Mouse (Mus musculus): ENCODE results near the gene Gm42906. TPM values are rescaled to one million over a fixed set of nuclear protein-coding genes. Genes with fewer than 3 reads are reported as not detected.
A peak's percentile ranks its signal among the peaks of the same experiment; 100 is the strongest.

Gene Gm42906
- total RNA-seq, 2 experiments from 2014 or later, result not detected

- no peak for ATAC-seq (replicated peaks; ENCODE audit: poor library complexity, severe bottlenecking)
Observed at GRCm38 (mm10) chr5:151090996-151091395, 337.0 kb downstream of the Gm42906 start.

DNA sequence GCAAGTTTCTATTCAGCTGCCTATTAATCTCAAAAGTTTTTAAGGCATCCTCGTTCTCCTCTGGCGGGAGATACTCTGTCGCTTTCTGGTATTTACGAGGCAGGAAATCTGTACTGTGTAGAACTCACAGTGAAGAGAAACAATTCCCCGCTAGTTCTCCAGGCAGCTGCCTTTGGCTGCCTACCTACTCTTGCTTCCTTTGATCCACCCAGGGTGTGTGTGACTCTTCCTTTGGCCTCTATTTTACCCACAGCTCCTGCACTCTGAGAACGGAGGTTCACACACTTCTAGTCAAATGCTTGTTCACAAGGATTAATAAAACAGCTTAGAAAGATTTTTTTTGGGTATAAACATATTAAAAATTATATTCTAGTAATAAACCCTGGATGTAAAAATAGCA is 338.8 kb downstream of the Gm42906 start:
- ATAC-seq (replicated peaks; ENCODE audit: poor library complexity, severe bottlenecking), result no peak

- peak; percentile 35; the same call in 1 of the 2 replicates for ATAC-seq (replicated peaks; ENCODE audit: poor library complexity, severe bottlenecking)
Observed at GRCm38 (mm10) chr5:151086425-151087202, 341.3 kb downstream of the Gm42906 start.

DNA sequence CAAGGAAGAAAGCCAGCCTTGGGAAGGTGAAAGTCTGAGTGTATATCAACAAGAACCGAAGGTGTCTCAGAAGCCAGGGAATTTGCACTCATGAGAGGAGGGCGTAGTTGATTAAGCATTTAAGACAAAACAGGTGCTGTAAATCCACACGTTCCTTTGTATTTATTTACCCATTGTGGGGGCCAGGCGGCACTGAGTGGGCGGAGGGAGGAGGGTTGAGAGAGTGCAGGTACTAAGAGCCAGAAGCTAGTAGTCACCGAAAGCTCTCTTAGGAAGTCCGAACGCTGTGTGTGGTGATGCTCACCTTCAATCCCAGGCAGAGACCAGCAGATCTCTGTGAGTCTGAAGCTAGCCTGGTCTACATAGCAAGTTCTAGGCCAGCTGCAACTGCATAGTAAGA is 342.2 kb downstream of the Gm42906 start:
- no peak for ATAC-seq (replicated peaks; ENCODE audit: poor library complexity, severe bottlenecking)

DNA sequence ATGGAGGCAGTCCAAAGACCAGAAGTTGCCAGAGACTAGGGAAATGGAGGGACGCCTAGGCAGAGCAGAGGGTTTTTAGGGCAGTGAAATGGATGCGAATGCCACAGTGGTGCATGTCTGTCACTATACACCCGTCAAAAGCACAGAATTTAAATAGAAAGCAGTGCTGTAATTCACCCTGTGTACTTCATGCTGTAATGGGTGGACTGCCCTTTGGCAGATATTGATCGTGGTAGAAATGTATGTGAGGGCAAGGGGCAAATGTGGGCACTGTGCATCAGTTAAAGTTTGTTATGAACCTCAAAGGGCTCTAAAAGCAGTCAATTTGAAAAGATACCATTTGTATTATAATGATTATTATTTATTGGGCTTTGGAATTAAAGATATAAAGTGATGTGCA is 347.7 kb downstream of the Gm42906 start:
- no peak for ATAC-seq (replicated peaks; ENCODE audit: poor library complexity, severe bottlenecking)

DNA sequence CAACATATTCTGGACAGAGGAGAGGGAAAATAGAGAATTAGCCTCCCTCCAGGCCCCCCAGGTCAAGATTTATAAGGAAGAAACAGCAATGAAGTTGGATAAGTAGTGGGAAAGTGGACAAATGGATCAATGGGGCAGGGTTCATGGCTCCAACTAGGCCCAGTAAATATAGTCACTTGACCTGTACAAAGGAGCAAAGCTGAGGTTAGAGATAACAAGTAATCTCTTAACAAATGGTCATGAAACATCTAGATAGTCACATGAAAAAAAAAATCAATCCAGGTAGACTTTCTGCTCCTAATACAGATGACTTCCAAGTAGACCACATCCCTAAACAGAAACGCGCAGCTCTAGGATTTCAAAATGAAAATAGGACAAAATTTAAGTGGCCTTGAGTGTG is 350.0 kb downstream of the Gm42906 start:
- ATAC-seq (replicated peaks; ENCODE audit: poor library complexity, severe bottlenecking), result no peak

DNA sequence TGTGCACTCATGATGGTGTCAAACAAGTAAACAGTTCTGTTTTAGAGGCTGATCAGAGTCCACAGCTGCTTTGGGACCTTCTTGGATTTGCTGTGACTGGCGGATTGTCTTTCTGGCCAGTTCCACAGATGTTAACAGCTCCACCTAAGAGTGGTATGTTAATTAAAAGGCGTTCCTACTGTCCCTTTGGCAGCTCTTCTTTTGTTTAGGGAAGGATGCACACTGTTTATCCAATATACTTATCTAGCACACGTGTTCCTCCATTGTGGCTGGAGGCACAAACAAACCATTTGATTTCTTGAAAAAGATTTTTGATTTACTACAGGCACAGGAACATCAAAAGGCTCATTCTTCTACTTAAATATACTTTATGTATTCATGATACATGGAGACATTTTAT is 351.0 kb downstream of the Gm42906 start:
- ATAC-seq (replicated peaks; ENCODE audit: poor library complexity, severe bottlenecking), result no peak

DNA sequence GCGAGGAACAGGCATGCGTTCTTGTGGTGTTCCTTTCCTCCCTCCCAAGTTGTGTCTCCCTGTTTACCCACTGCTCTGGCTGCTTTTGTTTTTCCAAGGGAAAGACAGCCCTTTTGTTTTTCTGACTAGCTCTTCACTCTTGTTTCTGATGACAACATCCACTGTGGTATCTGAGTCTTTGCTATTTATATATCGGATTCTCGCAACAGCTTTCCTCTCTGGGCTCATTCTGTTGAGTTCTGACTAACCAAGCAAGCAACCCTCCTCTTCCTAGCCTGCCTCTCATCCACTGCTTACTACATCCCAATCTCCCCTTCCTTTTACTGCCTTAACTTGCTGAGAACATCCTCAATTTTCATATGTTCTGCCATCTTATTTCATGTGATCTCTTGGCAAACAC is 353.7 kb downstream of the Gm42906 start:
- no peak for ATAC-seq (replicated peaks; ENCODE audit: poor library complexity, severe bottlenecking)

DNA sequence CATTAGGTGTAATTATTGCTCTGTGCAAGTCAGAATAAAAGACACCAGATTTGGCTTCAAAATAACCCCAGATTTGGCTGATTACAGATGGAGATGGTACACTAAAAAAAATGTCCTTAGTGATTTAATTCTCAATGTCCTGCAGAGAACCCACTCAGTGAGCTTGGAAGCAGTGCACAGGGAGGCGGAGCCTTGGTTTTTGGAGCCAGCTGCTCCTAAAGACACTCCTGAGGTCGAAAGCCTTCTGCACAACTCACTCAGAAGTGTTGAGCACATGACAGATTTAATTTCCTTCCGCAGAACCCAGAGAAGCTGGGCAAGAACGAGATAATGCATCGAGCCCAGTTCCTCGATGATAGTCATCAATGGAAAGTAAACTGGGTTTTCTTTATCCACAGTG is 356.5 kb downstream of the Gm42906 start:
- ATAC-seq (replicated peaks; ENCODE audit: poor library complexity, severe bottlenecking), result no peak

GRCm38 (mm10) chr5:151070896-151071295 is 357.1 kb downstream of the Gm42906 start:
- ATAC-seq (replicated peaks; ENCODE audit: poor library complexity, severe bottlenecking), result no peak

GRCm38 (mm10) chr5:151069569-151069968 is 358.4 kb downstream of the Gm42906 start:
- no peak for ATAC-seq (replicated peaks; ENCODE audit: poor library complexity, severe bottlenecking)

DNA sequence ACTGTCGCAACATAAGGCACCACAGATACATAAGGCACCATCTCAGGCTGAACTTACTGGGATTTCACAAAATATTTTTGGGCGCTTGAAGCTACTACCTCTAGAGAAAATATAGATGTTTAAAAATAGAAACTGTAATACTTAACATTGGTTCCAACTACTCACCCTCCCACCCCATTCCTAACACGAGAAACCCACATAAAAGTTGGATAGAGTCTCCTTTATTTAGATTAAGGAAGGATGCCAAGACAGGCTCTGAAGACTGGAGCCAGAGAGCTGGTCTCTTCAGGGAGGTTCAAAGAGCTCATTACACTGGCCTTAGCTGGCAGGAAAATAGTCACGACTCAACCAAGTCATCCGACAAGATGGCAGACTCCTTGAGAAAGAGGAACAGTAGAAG is 361.9 kb downstream of the Gm42906 start:
- no peak for ATAC-seq (replicated peaks; ENCODE audit: poor library complexity, severe bottlenecking)

DNA sequence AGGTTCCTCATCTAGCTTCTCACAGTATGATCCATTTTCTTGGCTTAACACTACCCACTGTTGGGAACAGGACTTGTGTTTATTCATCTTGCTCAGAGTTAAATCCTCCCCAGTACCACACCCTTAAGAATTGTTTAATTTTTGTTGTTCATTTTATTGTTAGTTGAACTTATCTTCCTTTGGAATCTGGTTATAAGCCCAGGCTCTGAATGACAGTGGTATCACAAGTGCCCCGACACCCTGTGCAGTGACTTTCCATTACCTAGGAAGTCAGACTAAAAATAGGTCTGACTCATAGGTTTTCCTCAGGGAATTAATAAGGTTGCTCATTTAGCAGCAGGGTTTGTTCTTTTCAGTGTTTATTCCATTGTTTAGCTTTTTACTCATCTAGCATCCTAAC is 362.7 kb downstream of the Gm42906 start:
- no peak for ATAC-seq (replicated peaks; ENCODE audit: poor library complexity, severe bottlenecking)

DNA sequence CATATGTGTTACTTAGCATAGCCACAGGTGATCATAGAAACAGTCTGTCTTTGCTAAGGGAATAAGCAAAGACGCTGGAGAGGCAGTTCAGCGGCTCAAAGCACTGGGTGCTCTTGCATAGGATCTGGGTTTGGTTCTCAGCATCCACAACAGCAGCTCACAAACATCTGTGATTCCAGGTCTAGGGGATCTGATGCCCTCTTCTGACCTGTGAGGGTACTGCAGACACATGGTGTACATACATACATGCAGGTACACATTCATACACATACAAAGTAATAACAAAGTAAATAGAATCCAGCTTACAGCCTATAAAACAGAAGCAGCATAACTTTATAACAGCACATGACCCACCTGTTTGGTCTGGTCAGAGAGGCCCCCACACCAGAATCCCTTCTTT is 366.0 kb downstream of the Gm42906 start:
- ATAC-seq (replicated peaks; ENCODE audit: poor library complexity, severe bottlenecking), result no peak

DNA sequence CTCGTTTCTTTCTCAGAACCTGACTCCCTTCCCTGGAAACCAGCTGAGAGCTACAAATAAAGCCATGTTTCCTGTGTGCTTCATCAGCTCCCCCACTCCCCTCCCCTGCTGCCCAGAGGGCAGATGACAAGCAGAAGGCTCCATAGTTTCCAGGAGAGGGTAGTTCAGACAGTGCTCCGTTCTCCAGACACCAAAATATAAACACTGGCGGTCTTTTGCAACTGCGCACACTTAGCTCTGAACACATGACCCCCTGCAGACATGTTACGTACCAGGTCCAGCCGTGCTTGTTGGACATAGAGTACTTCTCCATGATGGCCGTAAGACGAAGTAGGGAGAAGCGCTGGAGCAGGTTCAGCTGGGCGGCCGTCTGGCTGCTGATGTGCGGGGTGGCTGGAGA is 367.5 kb downstream of the Gm42906 start:
- no peak for ATAC-seq (replicated peaks; ENCODE audit: poor library complexity, severe bottlenecking)

- ATAC-seq (replicated peaks; ENCODE audit: poor library complexity, severe bottlenecking), result no peak
Observed at GRCm38 (mm10) chr5:151059772-151060171, 368.2 kb downstream of the Gm42906 start.

GRCm38 (mm10) chr5:151059352-151059751 is 368.6 kb downstream of the Gm42906 start:
- no peak for ATAC-seq (replicated peaks; ENCODE audit: poor library complexity, severe bottlenecking)

GRCm38 (mm10) chr5:151057716-151058115 is 370.2 kb downstream of the Gm42906 start:
- no peak for ATAC-seq (replicated peaks; ENCODE audit: poor library complexity, severe bottlenecking)

DNA sequence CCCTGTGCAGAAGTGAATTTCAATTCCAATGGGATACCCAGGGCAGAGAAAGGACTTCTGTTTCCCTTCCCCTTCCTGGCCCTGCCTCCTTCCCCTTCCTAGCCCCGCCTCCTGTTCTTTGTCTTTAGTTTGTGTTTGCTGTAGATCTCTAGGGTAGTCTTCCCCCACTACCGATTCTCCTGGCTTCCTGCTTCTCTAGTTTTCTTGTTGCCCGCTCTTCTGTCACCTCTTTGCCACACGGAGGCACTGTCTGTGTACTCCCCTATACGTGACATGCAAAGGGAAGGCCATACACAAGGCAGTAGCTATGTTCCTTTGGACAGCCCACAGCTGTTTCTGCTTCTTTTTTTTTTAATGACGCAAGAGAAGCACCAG is 371.1 kb downstream of the Gm42906 start:
- ATAC-seq (replicated peaks; ENCODE audit: poor library complexity, severe bottlenecking), result peak; percentile 89

DNA sequence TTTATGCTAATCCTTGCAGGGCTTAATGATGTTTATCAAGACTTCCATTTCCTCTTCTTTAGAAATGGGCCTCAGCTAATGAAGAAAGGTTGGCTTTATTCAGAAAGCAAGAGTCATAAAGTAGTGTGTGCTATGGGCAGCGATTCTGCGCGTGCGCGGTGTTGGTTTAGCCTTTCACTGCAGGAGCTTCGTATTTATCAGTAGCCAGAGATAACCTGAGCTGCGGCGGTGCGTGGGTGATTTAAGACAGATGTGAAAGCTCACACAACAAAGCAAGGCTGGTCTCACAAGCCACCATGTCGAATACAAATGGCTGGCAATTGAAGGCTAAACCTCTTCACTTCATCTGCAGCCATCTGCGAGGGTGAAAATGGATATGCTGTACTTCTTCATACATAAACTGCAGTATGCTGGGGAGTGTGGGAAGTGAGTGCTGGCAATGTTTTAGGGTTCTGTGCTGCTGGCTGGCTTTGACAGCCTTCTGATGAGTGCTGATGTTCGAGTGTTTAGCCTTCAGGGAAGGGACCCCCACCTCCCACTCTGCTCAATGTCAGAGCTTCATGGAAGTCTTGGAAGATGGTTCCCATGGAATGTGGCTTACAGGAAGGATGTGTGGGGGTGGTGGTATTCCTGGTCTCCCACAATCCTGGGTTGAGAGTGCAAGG is 371.6 kb downstream of the Gm42906 start:
- ATAC-seq (replicated peaks; ENCODE audit: poor library complexity, severe bottlenecking), result peak; percentile 13; the same call in 1 of the 2 replicates

DNA sequence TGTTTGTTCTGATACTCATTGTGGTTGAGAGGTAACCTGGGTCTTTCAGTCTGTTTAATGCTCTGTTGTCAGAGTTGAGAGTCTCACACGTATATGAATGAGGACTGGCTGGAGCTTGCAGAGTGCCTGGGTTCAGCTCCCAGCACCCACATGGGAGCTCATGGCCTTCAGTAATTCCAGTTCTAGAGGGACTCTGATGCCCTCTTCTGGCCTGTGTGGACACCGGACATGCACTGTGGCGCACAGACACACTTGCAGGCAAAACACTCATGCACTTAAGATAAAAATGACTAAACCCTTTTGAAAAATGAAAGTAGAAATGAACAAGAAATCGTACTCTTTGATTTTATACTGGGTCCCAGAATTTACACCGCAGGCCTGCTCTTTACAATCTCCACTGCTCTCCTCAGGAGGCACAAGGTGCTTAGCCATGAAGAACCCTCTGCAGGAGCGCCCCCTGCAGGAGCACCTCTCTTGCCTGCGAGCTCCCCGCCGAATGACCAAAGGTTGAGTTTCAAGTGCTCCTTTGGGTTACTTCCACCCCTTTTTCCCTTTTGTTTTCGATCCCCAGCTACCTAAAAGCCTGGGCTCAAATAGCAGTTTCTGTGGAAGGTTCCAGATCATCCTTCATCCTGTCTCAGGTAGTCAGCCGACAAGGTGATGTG is 372.4 kb downstream of the Gm42906 start:
- ATAC-seq (replicated peaks; ENCODE audit: poor library complexity, severe bottlenecking), result no peak

DNA sequence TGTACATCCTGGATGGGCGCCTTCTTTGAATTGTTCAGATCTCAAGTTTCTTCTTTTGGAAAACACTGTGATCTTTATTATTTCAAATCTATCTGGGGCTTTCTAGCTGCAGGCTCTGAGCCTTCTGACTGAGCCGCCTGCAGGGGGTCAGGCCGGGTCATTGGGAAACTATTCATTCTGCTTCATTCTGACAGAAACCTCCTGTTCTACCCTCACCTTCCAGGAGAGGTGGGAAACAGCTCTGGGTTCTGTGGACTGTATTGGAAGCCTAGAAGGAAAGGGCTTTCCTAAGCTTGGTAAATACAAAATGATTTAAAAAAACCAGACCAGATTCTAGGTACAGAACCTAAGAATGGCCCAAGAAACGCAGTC is 373.2 kb downstream of the Gm42906 start:
- ATAC-seq (replicated peaks; ENCODE audit: poor library complexity, severe bottlenecking), result no peak

Data from granulocyte monocyte progenitor cell, adult 5-6 weeks (primary cell).